Mouse (Mus musculus): ENCODE measurements at regions not wholly inside any gene's neighbourhood (a gene's known extent, or its start where the extent isn't known, plus 50 kb on each side); places are given as distances from the start of the nearest gene placed in this dataset.

DNA sequence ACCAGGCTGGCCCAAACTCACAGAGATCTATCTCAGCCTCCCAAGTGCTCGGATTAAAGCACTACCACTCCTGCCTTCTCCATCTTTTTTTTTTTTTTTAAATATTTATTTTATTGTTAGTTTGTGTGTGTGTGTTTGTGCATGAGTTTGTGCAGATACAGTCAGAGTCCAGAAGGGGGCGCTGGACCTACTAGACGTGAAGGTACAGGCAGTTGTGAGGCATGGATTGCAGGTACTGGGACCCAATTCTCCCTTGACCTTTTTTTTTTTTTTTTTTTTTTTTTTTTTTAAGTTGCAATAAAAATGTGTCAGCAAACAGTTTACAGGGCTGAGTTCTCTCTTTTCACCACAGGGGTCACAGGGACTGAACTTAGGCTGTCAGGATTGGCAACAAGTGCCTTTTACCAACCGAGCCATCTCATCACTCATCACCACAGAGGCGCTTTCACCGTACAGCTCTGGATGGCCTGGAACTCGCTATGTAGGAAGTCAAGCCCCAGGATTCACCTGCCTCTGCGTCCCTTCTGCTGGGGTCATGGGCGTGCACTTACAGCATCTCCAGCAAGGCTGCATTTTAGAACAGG is 73.2 kb upstream of the Zfp64 start:
- DNase-seq: no peak

DNA sequence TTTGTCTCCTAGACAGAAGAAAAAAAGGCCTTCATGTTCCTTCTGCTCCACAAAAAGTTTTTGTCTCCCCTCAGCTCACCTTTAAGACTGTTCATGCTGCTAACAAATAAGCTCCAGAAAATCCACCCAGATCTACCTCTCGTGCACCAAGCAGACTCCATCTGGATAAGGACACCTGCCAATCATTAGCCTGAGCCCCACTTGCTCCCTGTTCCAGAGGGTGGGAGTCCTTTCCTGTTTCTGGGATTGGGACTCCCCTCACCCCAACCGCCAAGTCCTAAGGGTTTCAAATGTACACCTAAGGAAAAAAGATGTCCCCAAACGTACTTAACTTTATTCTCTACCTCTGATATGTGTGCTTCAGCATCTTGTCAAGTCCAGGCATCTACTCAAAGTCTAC is 63.6 kb upstream of the Zfp64 start:
- no peak for DNase-seq

DNA sequence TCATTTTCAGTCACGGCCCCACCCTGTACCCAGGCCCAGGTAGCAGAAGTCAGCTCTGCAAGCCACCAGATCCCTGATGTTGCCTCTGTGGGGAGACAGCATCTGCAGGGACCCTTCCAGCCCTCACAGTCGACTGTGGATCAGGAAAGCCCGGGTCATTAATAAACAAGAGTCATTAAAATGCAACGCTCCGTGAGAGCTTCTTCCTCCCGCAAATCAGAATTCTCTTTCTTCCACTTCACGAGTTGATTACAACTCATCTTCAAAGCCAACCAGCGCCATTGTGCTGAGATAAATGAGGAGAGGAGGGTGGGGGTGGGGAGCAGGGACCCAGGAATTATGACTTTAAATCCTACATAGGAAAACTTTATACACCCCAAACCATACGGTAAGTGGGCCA is 54.9 kb upstream of the Zfp64 start:
- DNase-seq: no peak

DNA sequence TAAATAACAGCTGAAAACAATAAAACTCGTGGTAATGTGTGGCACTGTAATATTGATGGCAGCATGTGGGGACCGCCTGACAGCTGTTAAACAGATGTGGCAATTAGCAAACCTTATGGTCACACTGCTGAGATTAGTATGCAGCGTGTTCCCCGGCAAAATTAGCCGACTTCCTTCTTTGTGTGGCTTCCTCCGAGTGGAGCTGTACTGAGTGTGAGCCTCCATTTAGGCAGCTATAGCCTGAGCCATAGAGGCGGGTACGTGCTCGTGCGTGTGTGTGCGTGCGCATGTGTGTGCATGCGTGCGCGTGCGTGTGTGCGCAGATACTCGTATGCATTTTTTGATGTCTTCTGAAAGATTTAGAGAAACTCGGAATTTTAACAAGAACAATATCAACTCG is 53.4 kb upstream of the Zfp64 start:
- peak; percentile 23 for DNase-seq

DNA sequence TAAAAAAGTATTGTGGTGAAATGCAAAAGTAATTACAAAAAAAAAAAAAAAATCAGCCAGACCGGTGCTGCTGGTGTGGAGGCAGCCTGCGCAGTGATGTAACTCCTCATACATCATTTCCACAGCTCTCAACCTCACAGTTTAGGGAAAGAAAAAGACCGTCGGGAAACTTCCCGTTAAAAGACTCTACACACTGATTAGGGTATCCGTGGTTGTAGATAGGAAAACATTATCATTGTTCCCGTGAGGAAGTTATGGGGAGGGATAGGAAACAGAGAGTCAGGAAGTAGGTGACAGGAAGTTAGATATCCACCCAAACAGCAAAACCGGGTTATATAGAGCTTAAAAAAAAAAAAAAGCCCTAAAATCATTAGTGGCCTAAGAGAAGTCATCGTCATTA is 52.9 kb upstream of the Zfp64 start:
- peak; percentile 6 for DNase-seq

DNA sequence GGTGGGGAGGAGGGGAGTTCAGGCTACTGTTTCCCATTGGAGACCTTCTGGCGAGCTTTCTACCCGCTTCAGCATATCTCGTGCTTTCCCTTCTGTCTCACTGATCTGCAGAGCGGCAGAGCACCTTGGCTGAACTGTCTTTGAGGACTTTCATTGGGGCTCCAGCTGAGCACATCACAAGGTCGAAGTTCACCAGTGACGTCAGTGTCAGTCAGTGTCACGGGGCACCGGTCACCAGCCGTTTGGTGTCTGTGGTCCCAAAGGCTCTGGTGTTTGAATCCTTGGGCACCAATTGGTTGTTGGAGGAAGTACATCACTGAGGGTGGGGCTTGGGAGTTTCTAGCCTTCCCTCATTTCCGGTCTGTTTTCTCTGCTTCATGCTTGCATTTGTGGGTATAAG is 51.2 kb upstream of the Zfp64 start:
- DNase-seq: no peak

DNA sequence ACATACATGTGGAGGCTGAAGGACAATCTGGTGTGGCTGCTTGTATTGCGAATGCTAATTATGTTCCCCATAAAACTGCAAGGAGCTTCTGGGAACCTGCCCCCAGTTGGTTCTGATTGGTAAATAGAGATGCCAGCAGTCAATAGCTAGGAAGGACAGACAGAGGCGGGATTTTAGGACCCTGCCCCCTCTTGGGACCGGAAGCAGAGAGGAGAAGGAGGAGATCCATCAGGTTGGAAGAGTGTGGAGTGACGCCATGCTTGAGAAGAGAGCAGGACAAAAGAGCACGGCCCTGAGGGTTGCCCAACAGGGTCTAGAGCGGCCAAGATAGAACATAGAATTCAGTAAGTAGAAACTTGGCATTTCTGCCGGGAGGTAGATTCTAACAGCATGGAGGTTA is 50.4 kb upstream of the Zfp64 start:
- DNase-seq: no peak

Data from kidney, postnatal 14 days (tissue).